Mouse (Mus musculus): ENCODE measurements around the gene Olfr1349.
"Not testable (repeated sequence)": the region's sequence is repeated elsewhere in the genome, so short reads cannot be mapped to it uniquely, and the experiment has no call there.

The Olfr1349 gene

DNA sequence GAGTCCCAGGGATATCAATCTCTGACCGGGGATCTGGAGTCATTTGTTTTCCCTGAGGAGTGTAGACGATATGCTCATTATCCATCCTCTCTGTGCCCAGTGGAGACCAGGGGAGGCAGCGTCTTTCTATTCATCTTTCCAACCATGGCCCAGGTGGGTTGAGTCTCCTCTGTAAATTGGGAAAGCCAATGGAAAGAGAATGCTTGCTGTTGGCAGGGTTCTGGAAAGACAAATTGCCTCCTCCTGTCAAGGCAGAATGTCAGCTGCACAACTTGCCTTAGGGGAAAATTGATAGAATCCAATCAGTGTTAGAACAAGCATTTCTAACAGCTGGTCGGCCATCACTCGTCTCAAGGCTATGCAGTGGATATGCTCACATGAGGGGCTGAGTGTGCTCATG is at the start of gene Olfr1349:
Olfr1349 (minus strand) TSS at position 101 of the 400 bp plus-strand sequence.
- no peak for DNase-seq (ENCODE audit: low read depth in 1 of 2, low spot score in 2 of 2)

DNA sequence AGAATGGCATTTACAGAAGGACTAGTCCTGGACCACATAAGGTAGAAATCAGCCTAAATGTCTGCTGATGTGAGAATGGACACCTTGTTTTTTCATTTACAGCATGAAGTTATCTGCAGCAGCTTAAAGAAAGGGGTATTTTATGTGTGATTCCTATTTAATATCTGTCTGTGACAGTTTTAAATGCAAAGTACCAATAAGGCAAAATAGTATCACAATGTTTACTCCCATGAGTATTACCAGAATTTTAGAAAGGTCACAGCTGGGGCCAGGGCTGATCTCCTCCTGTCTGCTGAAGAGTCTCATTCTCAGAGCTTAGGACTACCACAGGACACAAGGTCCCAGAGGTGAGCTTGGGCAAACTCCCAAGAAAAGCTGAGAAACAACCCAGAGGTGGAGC is 41.8 kb upstream of the Olfr1349 start, which contains the start of gene Olfr1350:
Olfr1350 (plus strand) TSS at position 301 of the 400 bp plus-strand sequence.
- DNase-seq (ENCODE audit: low read depth in 1 of 2, low spot score in 2 of 2): no peak

DNA sequence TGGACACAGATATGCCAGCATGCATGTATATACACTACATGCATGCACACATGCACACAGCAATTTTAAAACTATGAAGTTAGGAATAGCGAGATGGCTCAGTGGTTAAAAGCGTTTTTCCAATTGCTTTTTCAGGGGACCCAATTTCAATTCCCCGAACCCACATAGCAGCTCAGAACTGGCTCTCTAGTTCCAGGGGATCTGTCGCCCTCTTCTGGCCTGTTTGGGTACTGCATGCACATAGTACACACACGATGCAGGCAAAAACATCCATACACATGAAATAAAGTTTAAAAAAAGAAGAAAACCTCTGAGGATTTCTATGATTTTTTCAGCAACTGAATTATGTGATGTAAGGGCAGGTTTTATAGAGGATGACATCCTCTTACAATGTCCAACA is 3.4 kb upstream of the Olfr1349 start:
- no peak for DNase-seq (ENCODE audit: low read depth in 1 of 2, low spot score in 2 of 2)

DNA sequence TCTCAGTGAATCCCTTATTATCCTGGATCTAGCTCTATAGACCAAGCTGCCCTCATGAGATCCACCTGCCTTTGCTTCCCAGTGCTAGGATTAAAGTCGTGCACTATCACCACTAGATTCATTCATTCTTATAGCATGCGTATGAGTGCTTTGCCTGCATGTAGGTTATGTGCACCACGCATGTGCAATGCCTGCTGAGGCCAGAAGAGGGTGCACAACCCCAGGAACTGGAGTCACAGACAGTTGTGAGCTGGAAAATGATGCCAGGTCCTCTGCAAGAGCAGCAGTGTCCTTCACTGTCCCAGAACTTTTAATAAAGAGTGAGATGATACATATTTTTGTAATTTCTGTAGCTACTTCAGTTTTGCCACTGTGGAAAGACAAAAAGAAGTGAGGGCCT is 2.3 kb upstream of the Olfr1349 start:
- DNase-seq (ENCODE audit: low read depth in 1 of 2, low spot score in 2 of 2): no peak

DNA sequence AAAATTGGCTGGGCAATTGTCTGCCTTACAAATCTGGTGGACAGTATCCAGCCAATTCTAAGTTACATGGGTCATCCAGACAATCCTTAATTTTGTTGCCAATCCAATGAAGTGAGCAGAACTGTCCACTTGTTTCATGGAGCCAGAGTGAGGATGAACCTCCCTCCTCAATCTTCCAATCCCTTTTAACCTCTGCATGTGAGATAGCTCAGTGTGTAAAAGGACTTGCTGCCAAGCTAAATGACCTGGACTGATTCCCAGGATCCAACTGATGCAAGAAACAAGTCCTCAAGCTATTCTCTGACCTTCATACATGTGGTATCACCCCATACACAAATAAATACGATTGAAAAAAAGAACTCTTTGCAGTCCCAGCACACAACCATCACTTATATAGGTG is 1.1 kb downstream of the Olfr1349 start:
- DNase-seq (ENCODE audit: low read depth in 1 of 2, low spot score in 2 of 2): no peak

DNA sequence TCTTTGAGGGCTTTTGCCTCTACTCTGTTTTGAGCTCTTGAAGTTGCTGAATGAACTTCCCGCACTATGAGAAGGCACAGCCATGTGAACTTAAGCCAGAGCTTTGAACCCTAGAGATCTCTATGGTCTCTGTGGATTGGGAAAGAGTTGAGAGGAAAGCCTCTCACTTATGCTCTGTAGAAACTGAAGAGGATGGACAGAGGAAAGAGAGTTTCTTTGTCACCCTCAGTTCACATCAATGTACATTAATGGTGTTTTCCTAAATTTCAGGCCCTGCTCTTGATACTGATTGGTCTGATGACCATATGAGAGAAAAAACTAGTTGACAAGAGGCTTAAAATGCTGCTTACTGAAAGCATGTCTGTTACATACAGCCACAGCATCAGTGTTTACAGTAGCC is 14.1 kb downstream of the Olfr1349 start, which contains the start of gene Olfr1348:
Olfr1348 (minus strand) TSS at position 101 of the 400 bp plus-strand sequence.
- DNase-seq (ENCODE audit: low read depth in 1 of 2, low spot score in 2 of 2): no peak

DNA sequence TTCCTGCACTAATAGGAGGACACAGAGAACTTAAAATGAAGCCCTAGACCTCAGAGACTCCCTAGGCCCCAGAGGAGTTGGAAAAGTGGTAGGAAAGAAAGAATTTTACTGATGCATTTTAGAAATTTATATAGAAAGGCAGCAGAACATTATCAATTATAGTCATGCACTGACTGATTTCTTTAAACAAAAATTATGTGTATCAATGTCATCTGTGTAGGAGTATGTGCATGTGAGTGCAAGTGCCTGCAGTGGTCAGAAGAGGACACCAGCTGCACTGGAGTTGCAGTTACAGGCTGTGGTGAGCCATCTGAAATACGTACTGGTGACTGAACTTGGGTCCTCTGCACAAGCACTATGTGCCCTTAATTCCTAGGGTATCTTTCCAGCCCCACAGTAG is 23.1 kb downstream of the Olfr1349 start, which contains the start of gene Olfr1347:
Olfr1347 (minus strand) TSS at position 101 of the 400 bp plus-strand sequence.
- no peak for DNase-seq (ENCODE audit: low read depth in 1 of 2, low spot score in 2 of 2)

DNA sequence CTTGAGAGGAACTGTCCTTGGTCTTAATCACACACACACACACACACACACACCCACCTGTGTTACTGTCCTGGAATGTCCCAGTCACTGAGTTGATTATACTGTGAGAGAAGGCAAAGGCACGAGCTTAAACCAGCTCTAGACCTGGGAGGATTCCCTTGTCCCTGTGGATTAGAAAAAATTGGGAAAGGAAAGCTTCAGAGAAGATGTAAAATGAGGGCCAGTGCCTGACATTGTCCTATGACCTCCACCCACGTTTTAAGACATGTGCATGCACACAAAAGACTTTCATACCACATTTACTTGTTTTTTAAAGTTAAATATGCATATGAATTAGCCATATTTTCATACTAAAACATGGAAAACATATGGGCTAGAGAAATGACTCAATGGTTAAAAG is 35.9 kb downstream of the Olfr1349 start, which contains the start of gene Olfr5:
Olfr5 (minus strand) TSS at position 101 of the 400 bp plus-strand sequence.
- no peak for DNase-seq (ENCODE audit: low read depth in 1 of 2, low spot score in 2 of 2)

DNA sequence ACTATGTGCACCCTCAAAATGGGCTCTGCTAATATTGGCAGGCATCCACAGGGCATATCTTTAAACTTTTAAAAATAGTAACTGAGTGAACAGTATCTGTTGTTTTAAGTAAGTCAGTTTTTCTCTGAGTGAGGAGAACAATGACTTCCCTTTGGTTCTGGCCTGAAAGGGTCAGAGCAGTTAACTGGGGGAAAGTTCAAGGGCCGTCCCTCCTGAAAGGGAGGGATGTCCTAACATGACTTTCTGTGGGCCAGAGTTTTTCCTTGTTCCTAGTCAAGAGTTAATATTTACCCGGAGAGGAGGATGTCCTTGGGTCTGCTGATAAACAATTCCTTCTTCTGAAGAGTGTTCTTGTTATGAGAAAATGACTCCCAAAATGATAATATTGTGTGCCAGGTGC is 45.1 kb downstream of the Olfr1349 start:
- DNase-seq (ENCODE audit: low read depth in 1 of 2, low spot score in 2 of 2): not testable (repeated sequence)

DNA sequence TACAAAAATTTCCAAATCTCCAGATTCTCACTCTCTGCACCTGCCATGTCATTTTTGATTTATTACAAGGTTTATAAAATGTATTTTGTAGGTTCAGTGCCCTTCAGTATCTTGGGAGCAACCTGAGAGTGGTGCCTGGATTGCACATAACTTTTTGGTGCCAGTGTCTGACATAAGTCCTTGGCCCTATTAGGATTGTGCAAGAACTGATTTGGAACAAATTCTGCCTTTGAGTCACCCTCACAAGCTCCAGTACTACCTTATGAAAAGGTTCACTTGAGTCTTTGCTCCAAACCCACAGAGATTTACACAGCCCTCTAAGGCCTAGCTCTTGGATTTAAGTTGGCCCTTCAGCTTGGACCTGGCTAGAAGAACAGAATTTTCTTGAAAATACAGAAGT is 55.8 kb downstream of the Olfr1349 start, which contains the start of gene Olfr1346:
Olfr1346 (plus strand) TSS at position 151 of the 400 bp plus-strand sequence.
- DNase-seq (ENCODE audit: low read depth in 1 of 2, low spot score in 2 of 2): no peak
